Mouse (Mus musculus) common myeloid progenitor, adult 5-6 weeks (primary cell): ENCODE measurements around the gene Hdac4. TPM values are rescaled to one million over a fixed set of nuclear protein-coding genes. Genes with fewer than 3 reads are reported as not detected.
A peak's percentile ranks its signal among the peaks of the same experiment; 100 is the strongest.

Experiments used
- ATAC-seq: replicated peaks from 2 replicates; pipeline ENCODE4 v1.8.0; 2016; ENCODE audit warnings: low read depth, mild to moderate bottlenecking, moderate TSS enrichment, inconsistent platforms; ENCODE audit not compliant: poor library complexity, severe bottlenecking
- total RNA-seq: library from RNA; stranded (forward); fragments of 200-1000, 187-1606 nt; gene quantifications from 2 replicates; pipeline ENCODE4 v1.2.3, GENCODE M21; 2017

Hdac4 gene
- total RNA-seq, 1 experiment from 2014 or later: 11.2 TPM

DNA sequence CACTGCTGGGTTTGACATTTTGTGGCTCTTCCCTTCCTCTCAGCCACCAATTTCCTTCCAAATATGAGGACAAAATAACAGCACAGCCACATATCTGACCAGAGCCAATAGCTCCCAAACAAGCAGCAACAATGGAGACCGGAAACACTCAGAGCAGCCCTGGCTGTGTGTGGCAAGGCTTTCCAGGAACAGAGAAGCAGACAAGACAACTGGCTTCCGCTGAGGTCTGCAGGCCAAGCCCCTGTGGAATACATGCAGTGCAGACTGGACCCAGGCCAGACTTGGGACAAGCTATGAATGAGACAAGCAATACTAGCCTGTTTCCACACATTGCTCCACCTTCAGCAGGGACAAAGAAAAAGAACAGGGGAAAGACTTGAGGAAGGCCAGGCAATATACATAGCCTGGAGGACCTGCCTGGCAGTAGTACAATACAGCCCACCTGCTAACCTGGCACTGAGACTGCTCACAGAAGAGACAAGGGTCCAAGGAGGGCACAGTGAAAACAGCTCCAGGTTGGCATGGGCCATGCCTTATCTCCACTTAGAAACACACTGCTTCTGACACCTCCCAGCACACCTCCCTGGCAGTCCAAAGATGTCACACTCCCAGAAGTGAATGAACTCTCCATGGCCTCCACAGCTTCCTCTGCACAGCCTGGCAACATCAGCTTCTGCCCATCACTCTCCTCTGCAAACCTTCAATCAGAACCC is 58.2 kb downstream of the Hdac4 start:
- ATAC-seq: peak; percentile 47; the same call in 1 of the 2 replicates

DNA sequence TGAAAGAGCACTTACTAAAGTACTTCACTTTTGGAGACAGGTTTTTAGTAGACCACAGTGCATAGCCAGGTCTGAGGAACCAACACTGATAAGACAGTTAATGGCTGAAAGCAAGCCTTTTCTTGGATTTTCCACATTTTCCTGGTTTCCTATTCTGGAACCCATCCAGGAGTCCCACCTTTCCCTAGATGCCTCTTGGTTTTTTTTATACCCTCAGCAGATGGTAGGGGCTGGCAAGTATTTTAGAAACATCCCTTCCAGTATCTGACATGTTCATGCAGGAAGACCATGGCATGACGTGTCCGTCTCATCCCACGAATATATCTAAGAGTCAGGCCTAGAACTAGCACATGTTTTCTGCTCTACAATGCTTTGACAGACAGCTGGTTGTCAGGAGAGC is 59.1 kb downstream of the Hdac4 start:
- no peak for ATAC-seq

- ATAC-seq: no peak
These were observed 63.3 kb downstream of the Hdac4 start for GRCm38 (mm10) chr1:92132181-92132580.

DNA sequence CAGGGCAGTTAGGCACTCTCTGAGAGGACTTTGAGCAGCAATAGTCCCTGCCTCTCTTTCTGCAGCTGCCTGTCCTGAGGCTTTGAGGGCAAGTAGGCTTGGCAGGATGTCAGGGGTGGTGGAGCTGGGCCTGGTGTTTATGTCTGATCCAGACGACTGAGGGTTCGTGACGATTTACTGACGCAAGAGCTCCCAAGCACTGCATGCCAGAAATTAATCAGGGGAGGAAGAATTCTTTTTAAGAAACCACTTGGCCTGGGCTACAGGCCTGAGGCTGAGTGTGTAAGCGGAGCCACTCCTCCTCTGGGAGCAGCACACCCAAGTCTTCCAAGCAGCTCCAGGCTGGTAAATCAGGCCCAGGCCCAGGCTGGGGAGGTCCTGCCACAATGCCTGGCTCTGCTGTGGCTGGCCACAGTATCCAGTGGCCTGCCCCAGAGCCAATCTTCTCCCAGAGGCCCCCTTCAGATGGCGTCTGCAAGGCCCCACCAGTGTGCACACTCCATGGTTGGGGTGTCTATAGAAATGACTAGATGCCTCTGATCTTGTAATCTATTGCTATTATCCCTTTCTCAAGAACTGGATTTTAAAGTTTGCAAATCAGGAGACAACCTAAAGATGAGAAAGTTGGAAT is 64.9 kb downstream of the Hdac4 start:
- ATAC-seq: peak; percentile 25; the same call in 1 of the 2 replicates

GRCm38 (mm10) chr1:92129751-92130150 is 65.7 kb downstream of the Hdac4 start:
- ATAC-seq: no peak

- peak; percentile 31 for ATAC-seq
These were observed 67.7 kb downstream of the Hdac4 start for GRCm38 (mm10) chr1:92127785-92128184.

DNA sequence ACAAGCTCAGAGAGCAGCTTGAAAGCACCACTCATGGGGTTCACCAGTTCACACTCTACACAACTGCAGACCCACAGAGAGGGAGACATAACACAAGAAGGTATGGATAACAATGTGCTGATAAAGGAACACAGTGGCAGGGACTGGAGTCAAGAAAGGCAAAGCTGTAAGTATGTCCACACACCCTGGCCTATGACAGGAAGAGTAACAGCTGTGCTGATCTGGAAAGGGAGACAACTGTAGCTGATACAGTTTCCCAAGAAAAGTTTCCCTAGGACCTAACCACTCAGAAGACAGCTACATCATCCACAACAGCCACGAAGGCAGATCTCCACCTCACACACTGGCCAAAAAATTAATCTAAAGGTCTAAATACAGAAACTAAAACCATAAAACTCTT is 68.1 kb downstream of the Hdac4 start:
- ATAC-seq: no peak

DNA sequence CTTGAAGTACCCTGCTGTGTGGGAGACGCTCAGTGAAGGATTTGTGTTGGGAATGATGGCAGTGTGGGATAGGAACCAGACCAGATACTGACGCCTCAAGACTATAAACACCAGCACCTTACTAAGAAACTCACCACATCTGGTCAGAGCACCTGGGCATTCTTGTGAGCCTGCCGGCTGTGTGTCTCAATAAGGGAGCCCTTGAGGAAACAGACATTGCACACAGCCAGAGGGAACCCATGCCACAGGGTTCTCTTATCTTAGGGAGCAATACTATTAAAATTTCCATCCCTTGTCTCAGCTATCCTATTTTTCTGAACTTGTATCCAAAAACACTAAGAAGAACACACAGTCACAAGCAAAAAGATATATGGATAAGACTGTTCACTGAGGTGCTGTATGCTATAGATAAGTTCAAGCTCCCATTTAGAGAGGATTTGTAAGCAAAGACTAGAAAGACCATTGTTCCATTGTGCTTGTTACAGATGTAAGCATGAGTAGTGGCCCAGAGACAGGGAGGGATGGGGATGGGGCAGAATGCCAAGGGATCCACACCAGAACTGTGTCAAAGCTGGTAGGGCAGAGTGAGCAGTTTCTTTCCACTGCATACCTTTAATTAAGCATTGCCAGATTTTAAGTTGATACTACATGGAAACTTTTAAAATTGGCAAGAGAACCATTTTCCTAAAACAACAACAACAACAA is 70.8 kb downstream of the Hdac4 start:
- no peak for ATAC-seq

DNA sequence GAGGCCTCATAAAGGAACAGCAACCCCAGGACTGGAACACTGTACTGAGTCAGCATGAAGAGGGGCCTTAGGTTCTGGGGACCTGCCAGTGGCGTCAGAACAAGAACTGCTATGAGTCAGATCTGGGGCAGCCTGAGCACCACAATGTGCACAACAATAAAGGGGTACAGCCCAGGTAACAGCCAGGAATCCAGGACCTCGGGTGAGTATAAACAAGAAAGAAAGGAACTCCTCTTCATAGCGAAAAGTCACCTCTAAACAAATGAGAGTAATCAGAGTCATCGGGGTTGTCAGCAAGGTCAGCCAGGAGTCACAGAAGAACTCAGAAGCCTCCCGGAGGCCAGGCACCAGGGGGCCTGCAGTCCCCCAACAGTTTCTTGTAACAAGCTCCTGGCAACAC is 76.2 kb downstream of the Hdac4 start:
- ATAC-seq: no peak

DNA sequence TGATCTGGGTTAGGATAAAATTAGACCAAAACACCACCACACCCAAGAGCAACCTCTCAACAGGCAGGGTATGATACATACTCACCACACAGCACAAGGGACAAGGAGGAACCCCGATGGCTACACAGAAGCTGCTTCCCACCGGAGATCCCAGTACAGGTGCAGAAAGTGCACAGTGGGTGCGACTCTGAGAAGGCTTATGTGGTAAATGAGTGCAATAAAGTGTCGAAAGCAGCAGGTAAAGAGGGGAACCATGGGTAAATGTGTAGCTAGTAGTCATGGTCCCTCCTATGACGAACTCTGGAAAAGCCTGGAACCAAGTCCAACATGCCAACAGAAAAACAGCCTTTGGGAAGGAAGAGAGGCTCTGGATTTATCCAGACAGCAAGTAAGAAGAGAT is 77.9 kb downstream of the Hdac4 start:
- no peak for ATAC-seq

DNA sequence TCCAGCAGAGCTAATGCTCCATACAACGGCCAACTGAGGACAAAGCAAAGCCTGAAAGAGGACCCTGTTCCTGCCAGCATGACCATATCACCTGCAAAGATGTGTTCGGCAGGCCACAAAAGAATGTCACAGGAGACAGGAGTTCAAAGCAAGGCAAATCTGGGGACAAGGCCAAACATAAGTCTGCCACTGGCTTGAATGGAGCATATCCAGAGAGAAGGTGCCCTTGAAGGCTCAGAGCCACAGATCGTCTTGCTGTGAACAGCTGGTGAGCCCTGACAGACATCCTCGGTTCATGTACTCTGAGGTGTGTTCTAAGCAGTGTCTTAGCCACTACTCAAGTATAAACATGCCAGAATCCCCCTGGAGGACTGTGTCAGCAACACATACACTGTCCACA is 79.3 kb downstream of the Hdac4 start:
- no peak for ATAC-seq

DNA sequence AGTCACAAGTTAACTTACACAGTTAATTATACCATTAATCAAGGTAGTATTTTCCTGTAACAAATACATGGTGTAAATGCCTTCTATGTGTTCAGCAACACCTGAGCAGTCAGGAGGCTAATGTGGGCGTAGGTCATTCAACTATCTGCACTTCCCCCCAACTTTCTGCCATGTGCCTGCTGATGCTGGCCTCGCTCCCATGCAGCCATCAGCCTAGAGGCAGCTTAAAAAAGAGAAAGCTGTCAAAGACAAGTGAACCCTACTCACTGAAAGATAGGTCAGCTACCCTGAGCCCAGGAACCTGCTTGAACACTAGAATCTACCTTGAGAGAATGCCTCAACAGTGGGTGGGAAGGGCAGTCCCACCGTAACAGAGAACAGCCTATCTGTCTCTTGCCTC is 81.4 kb downstream of the Hdac4 start:
- no peak for ATAC-seq

GRCm38 (mm10) chr1:92113243-92114009 is 82.1 kb downstream of the Hdac4 start:
- ATAC-seq: no peak

DNA sequence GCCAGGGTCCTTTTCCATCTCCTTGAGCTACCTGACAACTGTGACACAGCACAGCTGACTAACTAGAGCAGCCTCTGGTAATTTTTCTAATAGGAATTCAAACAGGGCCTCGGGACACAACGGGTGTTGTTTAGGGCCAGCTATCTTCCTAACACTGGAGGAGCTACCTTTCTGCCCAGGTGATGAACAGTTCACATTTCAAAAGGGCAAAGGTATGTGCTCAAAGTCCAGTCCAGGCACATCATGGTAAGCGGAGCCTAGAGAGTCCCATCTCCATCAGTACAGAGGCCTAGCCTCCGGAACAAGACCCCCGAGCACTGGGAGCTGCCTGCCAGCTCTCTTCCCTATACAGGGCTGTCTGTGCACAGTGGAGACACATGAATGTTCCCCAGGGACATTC is 82.9 kb downstream of the Hdac4 start:
- no peak for ATAC-seq

DNA sequence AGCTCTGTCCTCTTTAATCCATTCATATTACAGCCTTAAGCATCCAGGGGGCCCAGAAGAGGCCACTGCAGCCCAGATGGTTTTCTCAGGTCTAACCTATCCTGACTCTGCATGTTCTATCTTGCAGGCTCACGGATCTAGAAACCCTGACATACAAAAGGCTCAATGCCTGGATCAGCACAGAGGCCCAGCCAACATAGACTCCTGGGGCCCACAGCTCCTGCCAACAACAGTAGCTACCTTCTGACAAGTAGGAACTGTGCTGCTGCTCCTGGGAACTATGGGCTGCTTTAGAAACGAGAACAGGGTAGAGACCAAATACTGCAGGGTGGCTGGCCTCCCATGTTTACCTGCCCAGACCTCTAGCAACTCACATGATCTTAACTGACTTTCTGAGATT is 83.9 kb downstream of the Hdac4 start:
- ATAC-seq: no peak

DNA sequence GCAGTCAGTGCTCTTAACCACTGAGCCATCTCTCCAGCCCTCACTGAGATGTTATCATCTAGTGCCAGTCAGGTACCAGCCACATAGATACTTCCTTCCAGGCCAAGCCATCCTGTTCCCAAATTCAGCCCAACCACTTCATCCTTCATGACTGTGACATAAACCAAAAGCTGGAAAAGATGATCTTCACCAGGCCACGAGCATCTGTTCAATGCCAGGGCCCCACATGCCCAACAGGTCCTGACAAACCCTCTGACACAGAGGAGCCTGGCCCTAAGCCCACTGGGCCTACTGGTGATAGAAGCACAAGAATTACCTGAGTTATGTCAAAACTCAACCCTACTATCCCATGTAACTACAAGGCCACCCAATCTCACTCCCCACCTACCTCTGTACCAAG is 84.5 kb downstream of the Hdac4 start:
- ATAC-seq: no peak

- no peak for ATAC-seq
These were observed 86.3 kb downstream of the Hdac4 start for GRCm38 (mm10) chr1:92109221-92109620.

DNA sequence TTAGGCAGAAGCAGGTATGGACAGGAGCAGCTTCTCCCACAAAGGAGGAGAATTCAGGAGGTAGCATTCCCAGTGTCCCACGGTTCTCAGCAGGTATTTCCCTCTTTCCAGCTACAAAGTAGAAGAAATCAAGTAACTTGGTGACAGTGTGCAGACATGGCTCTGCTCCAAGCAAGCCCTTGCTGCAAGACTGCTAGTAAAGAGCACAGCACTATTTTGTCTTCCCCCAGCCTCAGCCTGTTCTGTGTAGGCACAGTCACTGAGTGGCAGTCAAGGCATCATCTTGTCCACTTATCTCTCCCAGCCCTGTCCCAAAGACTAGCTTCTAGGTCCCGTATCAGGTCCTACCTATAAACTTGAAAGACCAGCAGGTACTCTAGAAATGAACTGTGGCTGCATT is 86.9 kb downstream of the Hdac4 start:
- ATAC-seq: no peak

- ATAC-seq: no peak
These were observed 87.5 kb downstream of the Hdac4 start for GRCm38 (mm10) chr1:92107996-92108395.

DNA sequence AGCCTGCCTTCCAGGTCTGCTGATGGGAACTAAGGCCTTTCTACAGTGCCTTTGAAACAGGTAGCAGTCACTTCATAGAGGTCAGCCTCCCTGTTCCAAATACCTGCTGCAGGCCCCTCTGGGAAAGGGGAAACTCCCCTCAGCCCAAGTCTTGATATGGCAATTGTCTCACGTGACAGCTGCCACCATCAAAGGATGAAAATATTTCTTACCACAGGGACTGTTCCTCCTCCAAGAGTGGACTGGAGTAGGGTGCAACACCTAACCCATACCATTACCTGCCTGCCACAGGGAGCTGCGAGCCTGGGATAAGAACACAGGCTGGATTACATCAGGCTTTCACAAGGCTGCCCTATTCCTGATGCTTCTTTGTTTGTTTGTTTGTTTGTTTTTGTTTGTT is 88.0 kb downstream of the Hdac4 start:
- ATAC-seq: no peak
